In genomic region chr7:144133388-144133998, GRCm38 (mm10) we compare ENCODE assay signal across 18 mouse cellular contexts.
DNase-seq lines count a peak whose midpoint lies in the region; ATAC-seq and TF ChIP-seq lines count a peak whose summit lies in the region.
"Had no signal": no experiment of that assay in that cellular context is flagged by ENCODE, and none has a peak within 500 bp of the region (broad histone marks: within the 10 kb centered on the region; RNA-seq: fewer than 3 reads in every experiment).

No protein-coding gene starts in this region.

- H3K4me1 ChIP-seq in forebrain, embryonic 12.5 days: peaks cover 10% of the 10 kb centered on the region
- H3K4me1 ChIP-seq in forebrain, embryonic 11.5 days (replicated peaks; ENCODE audit: control insufficient read depth, insufficient read depth, low read length): no peaks in the 10 kb centered on the region
- peaks cover 7% of the 10 kb centered on the region; the same call in 1 of the 2 replicates for H3K4me1 ChIP-seq in forebrain, postnatal 0 days (ENCODE audit: insufficient read depth)
- peaks cover 16% of the 10 kb centered on the region for H3K4me1 ChIP-seq in midbrain, embryonic 16.5 days (ENCODE audit: control insufficient read depth, insufficient read depth, low read length)
- H3K4me1 ChIP-seq: limb, embryonic 15.5 days had no signal

- no peaks in the 10 kb centered on the region for H3K9me3 ChIP-seq in forebrain, embryonic 12.5 days
- H3K9me3 ChIP-seq in forebrain, embryonic 11.5 days (ENCODE audit: control insufficient read depth, low read length): no peaks in the 10 kb centered on the region
- H3K9me3 ChIP-seq in forebrain, postnatal 0 days (ENCODE audit: low read length): no peaks in the 10 kb centered on the region
- H3K9me3 ChIP-seq in midbrain, embryonic 16.5 days (replicated peaks; ENCODE audit: control insufficient read depth, low read length, poor library complexity, severe bottlenecking): no peaks in the 10 kb centered on the region
- H3K9me3 ChIP-seq: embryonic facial prominence, embryonic 10.5 days; heart, embryonic 10.5 days; limb, embryonic 15.5 days had no signal

- intact Hi-C loops in left cerebral cortex, postnatal 25 days (cut with DNase I): no loop called here
- intact Hi-C loops in left cerebral cortex, postnatal 4 days (cut with DNase I): no loop called here

- TF ChIP-seq CTCF in forebrain, postnatal 0 days (IDR thresholded peaks at IDR 0.05; ENCODE audit: low read depth): no peak

- ATAC-seq in forebrain, embryonic 12.5 days (ENCODE audit: low FRiP score): no peak
- ATAC-seq in forebrain, embryonic 11.5 days (replicated peaks; ENCODE audit: low FRiP score): no peak
- peak; percentile 57 for ATAC-seq in forebrain, postnatal 0 days
- ATAC-seq in midbrain, embryonic 16.5 days: peak; percentile 40
- ATAC-seq: intestine, postnatal 0 days had no signal

- H3K27ac ChIP-seq in forebrain, embryonic 12.5 days: peak overlapping the region; percentile 47
- no peak overlapping the region for H3K27ac ChIP-seq in forebrain, embryonic 11.5 days (ENCODE audit: low read depth, low read length)
- peak overlapping the region; percentile 91 for H3K27ac ChIP-seq in forebrain, postnatal 0 days (ENCODE audit: low read depth, low read length)
- peak overlapping the region; percentile 86 for H3K27ac ChIP-seq in midbrain, embryonic 16.5 days (ENCODE audit: low read length)
- H3K27ac ChIP-seq: embryonic facial prominence, embryonic 10.5 days; heart, embryonic 10.5 days; limb, embryonic 15.5 days had no signal

- H3K36me3 ChIP-seq in forebrain, embryonic 12.5 days (replicated peaks): no peaks in the 10 kb centered on the region
- no peaks in the 10 kb centered on the region for H3K36me3 ChIP-seq in forebrain, embryonic 11.5 days (ENCODE audit: control insufficient read depth, insufficient read depth, low read length)
- no peaks in the 10 kb centered on the region for H3K36me3 ChIP-seq in forebrain, postnatal 0 days (ENCODE audit: insufficient read depth)
- no peaks in the 10 kb centered on the region for H3K36me3 ChIP-seq in midbrain, embryonic 16.5 days (ENCODE audit: control insufficient read depth, insufficient read depth, low read length)
- H3K36me3 ChIP-seq: embryonic facial prominence, embryonic 10.5 days; heart, embryonic 10.5 days; limb, embryonic 15.5 days had no signal

- no peak overlapping the region for H3K9ac ChIP-seq in forebrain, embryonic 12.5 days
- H3K9ac ChIP-seq in forebrain, embryonic 11.5 days (ENCODE audit: low read length): no peak overlapping the region
- H3K9ac ChIP-seq in forebrain, postnatal 0 days: peak overlapping the region; percentile 54
- peak overlapping the region; percentile 53 for H3K9ac ChIP-seq in midbrain, embryonic 16.5 days (ENCODE audit: low read depth, low read length)
- H3K9ac ChIP-seq: limb, embryonic 15.5 days had no signal

- WGBS in forebrain, embryonic 12.5 days: 64% methylated on average over 9 of the region's 9 CpGs
- WGBS in forebrain, embryonic 11.5 days: 67% methylated on average over 9 of the region's 9 CpGs
- whole genome bisulfite sequencing in forebrain, postnatal 0 days: 24% methylated on average over 9 of the region's 9 CpGs
- WGBS in midbrain, embryonic 16.5 days: 21% methylated on average over 9 of the region's 9 CpGs

- H3K27me3 ChIP-seq in forebrain, embryonic 12.5 days: no peaks in the 10 kb centered on the region
- no peaks in the 10 kb centered on the region for H3K27me3 ChIP-seq in forebrain, embryonic 11.5 days (ENCODE audit: control insufficient read depth, insufficient read depth, low read length)
- no peaks in the 10 kb centered on the region for H3K27me3 ChIP-seq in forebrain, postnatal 0 days (ENCODE audit: insufficient read depth, low read length)
- no peaks in the 10 kb centered on the region for H3K27me3 ChIP-seq in midbrain, embryonic 16.5 days (ENCODE audit: control insufficient read depth, insufficient read depth, low read depth, low read length)
- H3K27me3 ChIP-seq: limb, embryonic 15.5 days had no signal

- no peak for DNase-seq in forebrain, embryonic 11.5 days (ENCODE audit: low spot score)
- peak; percentile 41 to 45 for DNase-seq in left cerebral cortex, postnatal 25 days (ENCODE audit: low spot score in 2 of 2)
- DNase-seq in left cerebral cortex, postnatal 4 days: no peak
- peak; percentile 77 for DNase-seq in forebrain, postnatal 0 days
- DNase-seq in thymus, postnatal 36 days: no peak
- DNase-seq in kidney, adult 9 months: no peak
- DNase-seq: adrenal gland, postnatal 25 days; gastrocnemius, postnatal 10 days; kidney, postnatal 25 days; lung, adult 18-20 months; lung, postnatal 36 days had no signal

- no peak overlapping the region for H3K4me2 ChIP-seq in forebrain, embryonic 12.5 days
- H3K4me2 ChIP-seq in forebrain, embryonic 11.5 days (ENCODE audit: low read depth, low read length, severe bottlenecking): no peak overlapping the region
- peak overlapping the region; percentile 48 for H3K4me2 ChIP-seq in forebrain, postnatal 0 days (ENCODE audit: low read depth)
- H3K4me2 ChIP-seq in midbrain, embryonic 16.5 days (ENCODE audit: low read length): peak overlapping the region; percentile 59
- H3K4me2 ChIP-seq: limb, embryonic 15.5 days had no signal

- H3K4me3 ChIP-seq in forebrain, embryonic 12.5 days (replicated peaks): no peak overlapping the region
- no peak overlapping the region for H3K4me3 ChIP-seq in forebrain, embryonic 11.5 days (ENCODE audit: low read depth, low read length)
- peak overlapping the region; percentile 30 for H3K4me3 ChIP-seq in forebrain, postnatal 0 days (ENCODE audit: low read depth, low read length)
- peak overlapping the region; percentile 31 for H3K4me3 ChIP-seq in midbrain, embryonic 16.5 days (ENCODE audit: low read depth, low read length)
- H3K4me3 ChIP-seq: embryonic facial prominence, embryonic 10.5 days; erythroblast, embryonic 14.5 days; heart, embryonic 10.5 days; limb, embryonic 15.5 days had no signal

Comparison
In these comparisons a context has a peak if more than half of its experiments do, and no peak if none do; other contexts are left out.
1. ATAC-seq: peak in forebrain, postnatal 0 days (single experiment) and midbrain, embryonic 16.5 days (single experiment); none in forebrain, embryonic 12.5 days (single experiment) and forebrain, embryonic 11.5 days (single experiment).
2. H3K4me2 ChIP-seq: peak in forebrain, postnatal 0 days (single experiment) and midbrain, embryonic 16.5 days (single experiment); none in forebrain, embryonic 12.5 days (single experiment) and forebrain, embryonic 11.5 days (single experiment).
3. H3K4me3 ChIP-seq: peak in forebrain, postnatal 0 days (single experiment) and midbrain, embryonic 16.5 days (single experiment); none in forebrain, embryonic 12.5 days (single experiment) and forebrain, embryonic 11.5 days (single experiment).
4. H3K9ac ChIP-seq: peak in forebrain, postnatal 0 days (single experiment) and midbrain, embryonic 16.5 days (single experiment); none in forebrain, embryonic 12.5 days (single experiment) and forebrain, embryonic 11.5 days (single experiment).
5. DNase-seq: peak in left cerebral cortex, postnatal 25 days (2 of 2) and forebrain, postnatal 0 days (single experiment); none in forebrain, embryonic 11.5 days (single experiment), left cerebral cortex, postnatal 4 days (single experiment), thymus, postnatal 36 days (0 of 2) and kidney, adult 9 months (single experiment).